Mouse (Mus musculus) neural tube, embryonic 12.5 days (tissue): ENCODE results near the gene Itga3. TPM values are rescaled to one million over a fixed set of nuclear protein-coding genes. Genes with fewer than 3 reads are reported as not detected.

Experiments used
- ATAC-seq: fragments of 200-750 bp; cut with Nextera tagmentation; 2 replicates; pipeline ENCODE4 v1.8.0; 2017; ENCODE audit warnings: low read depth, mild to moderate bottlenecking, moderate TSS enrichment, moderate library complexity; ENCODE audit not compliant: low FRiP score
- H3K27ac ChIP-seq: fragments of 300-500 bp; sonication (generic); 2 replicates; pipeline ENCODE4 v1.5.1; 2016
- H3K27me3 ChIP-seq: fragments of 300-500 bp; sonication (generic); replicated peaks from 2 replicates; pipeline ENCODE4 v1.6.1; 2016; ENCODE audit warnings: mild to moderate bottlenecking
- H3K36me3 ChIP-seq: fragments of 300-500 bp; sonication (generic); 2 replicates; pipeline ENCODE4 v1.6.1; 2016; ENCODE audit warnings: mild to moderate bottlenecking
- H3K4me1 ChIP-seq: fragments of 300-500 bp; sonication (generic); 2 replicates; pipeline ENCODE4 v1.6.1; 2016
- H3K4me2 ChIP-seq: fragments of 300-500 bp; sonication (generic); replicated peaks from 2 replicates; pipeline ENCODE4 v1.6.1; 2016; ENCODE audit warnings: mild to moderate bottlenecking
- H3K4me3 ChIP-seq: fragments of 300-500 bp; sonication (generic); 2 replicates; pipeline ENCODE4 v1.5.1; 2016
- H3K9ac ChIP-seq: fragments of 300-500 bp; sonication (generic); 2 replicates; pipeline ENCODE4 v1.6.1; 2016; ENCODE audit warnings: mild to moderate bottlenecking
- H3K9me3 ChIP-seq: fragments of 300-500 bp; sonication (generic); 2 replicates; pipeline ENCODE4 v1.6.1; 2016; ENCODE audit warnings: mild to moderate bottlenecking
- WGBS: fragments of 180-500 bp; shearing (Covaris S2); methylation state at CpG from one replicate; pipeline ENCODE4 v1.1.7; 2016; 5-methylcytosine and 5-hydroxymethylcytosine counted together
- polyA plus RNA-seq: library from polyadenylated mRNA; unstranded; fragments of >200 nt; fragmentation: Nextera tagmentation; extraction: Ambion mirVana; gene quantifications from 2 replicates; pipeline ENCODE4 v1.2.1, GENCODE M21; 2016

Itga3 gene
- polyA plus RNA-seq, 1 experiment from 2014 or later, result 9.3 TPM

DNA sequence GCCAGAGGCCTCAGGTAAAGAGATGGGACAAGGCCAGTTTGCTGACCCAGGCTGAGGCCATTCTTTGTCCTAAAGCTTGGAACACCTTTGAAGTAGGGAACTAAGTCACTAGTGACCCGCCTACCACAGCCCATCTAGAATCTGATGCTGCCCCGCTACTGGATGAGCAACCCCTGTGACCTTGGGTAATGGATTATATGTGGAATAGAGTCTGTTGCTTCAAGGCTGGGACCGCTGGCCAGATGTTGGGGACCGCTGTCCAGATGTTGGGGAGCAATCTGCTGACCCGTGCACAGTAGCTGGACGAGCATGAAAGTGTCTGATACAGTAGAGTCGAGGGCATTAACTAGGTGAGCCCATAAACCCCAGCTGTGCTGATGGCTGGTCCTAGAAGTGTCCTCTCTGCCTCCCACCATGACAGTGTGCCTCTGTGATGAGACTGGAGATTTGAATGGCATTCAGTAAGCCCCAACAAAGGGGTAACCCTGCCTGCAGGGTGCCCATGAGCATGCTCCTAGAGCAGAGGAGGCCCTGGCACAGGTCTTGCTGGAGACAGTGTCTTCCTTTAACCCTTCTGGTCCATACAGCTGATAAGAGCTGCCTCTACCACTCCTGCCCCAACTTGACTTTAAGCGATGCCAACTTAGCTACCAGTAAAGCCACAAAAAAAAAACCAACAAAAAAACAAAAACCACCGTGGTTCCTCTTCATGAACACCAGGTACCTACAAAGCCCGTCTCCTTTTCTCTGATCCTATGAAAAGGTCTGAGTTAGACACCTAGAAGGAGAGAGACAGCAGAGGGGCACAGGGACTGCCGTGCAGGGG, 81.4 kb downstream of the Itga3 start:
- ATAC-seq, result no peak
- Histone ChIP-seq H3K9ac (peak overlapping the region; percentile 97), H3K4me3 (peak overlapping the region; percentile 93), H3K27ac (no peak overlapping the region), H3K36me3 (peaks cover 49% of the 10 kb centered on the region), H3K27me3 (no peaks in the 10 kb centered on the region), H3K9me3 (no peaks in the 10 kb centered on the region), H3K4me2 (peak overlapping the region; percentile 88), H3K4me1 (peaks cover 60% of the 10 kb centered on the region)
- WGBS, result 87% methylated on average over 11 of the region's 11 CpGs

Other genes with a start within 250 kb of the Itga3 start
- gene Col1a1, start 140.6 kb downstream of the Itga3 start, polyA plus RNA-seq, result 209 and 219 TPM in 2 replicates
- not detected in 2 replicates for gene Hils1, start 109.2 kb downstream of the Itga3 start, polyA plus RNA-seq
- gene Sgca, start 100.5 kb downstream of the Itga3 start, polyA plus RNA-seq, result 0.80 and 0.90 TPM in 2 replicates
- 18.2 and 19.7 TPM in 2 replicates for gene Ppp1r9b, start 85.8 kb downstream of the Itga3 start, polyA plus RNA-seq
- gene Samd14, start 66.9 kb downstream of the Itga3 start, polyA plus RNA-seq, result 101 and 106 TPM in 2 replicates
- 20.5 and 20.6 TPM in 2 replicates for gene Pdk2, start 35.4 kb downstream of the Itga3 start, polyA plus RNA-seq
- gene Dlx3, start 43.3 kb upstream of the Itga3 start, polyA plus RNA-seq, result 0.81 and 1.2 TPM in 2 replicates
- gene Dlx4, start 69.5 kb upstream of the Itga3 start, polyA plus RNA-seq, result 0.10 and 0.22 TPM in 2 replicates
- 0.15 TPM in 1 of 2 replicates, not detected in the other for gene Tac4, start 184.7 kb upstream of the Itga3 start, polyA plus RNA-seq
- gene Kat7, start 233.4 kb upstream of the Itga3 start, polyA plus RNA-seq, result 69.8 and 72.4 TPM in 2 replicates